ENCODE assay signal across 20 mouse cellular contexts in genomic region chr5:24380499-24380898, GRCm38 (mm10). TPM values are rescaled to one million over a fixed set of nuclear protein-coding genes. Genes with fewer than 3 reads are reported as not detected.
DNase-seq lines count a peak whose midpoint lies in the region; ATAC-seq and TF ChIP-seq lines count a peak whose summit lies in the region.
"Had no signal": no experiment of that assay in that cellular context is flagged by ENCODE, and none has a peak within 500 bp of the region (broad histone marks: within the 10 kb centered on the region; RNA-seq: fewer than 3 reads in every experiment).

No protein-coding gene starts in this region.

- WGBS in heart, embryonic 10.5 days: 88% methylated on average over 4 of the region's 4 CpGs
- 85% methylated on average over 4 of the region's 4 CpGs for WGBS in heart, embryonic 12.5 days

- no peak for TF ChIP-seq POLR2A in testis, adult 2 months (IDR thresholded peaks at IDR 0.05; ENCODE audit: control insufficient read depth, low read depth, low read length)

- ATAC-seq in heart, embryonic 12.5 days (ENCODE audit: insufficient number of reproducible peaks, low FRiP score): no peak
- ATAC-seq: activated CD4-positive, CD25-positive, alpha-beta regulatory T cell, adult 4 months; forebrain, embryonic 15.5 days; forebrain, postnatal 0 days; Patski had no signal

- TF ChIP-seq CTCF in testis, adult 2 months (IDR thresholded peaks at IDR 0.05; ENCODE audit: control insufficient read depth, insufficient read depth, insufficient replicate concordance, low read depth, low read length): no peak

- 0 out of 2 replicates have a peak overlapping the region, but pooled peaks have one; percentile 7 for H3K27ac ChIP-seq in heart, embryonic 10.5 days
- no peak overlapping the region for H3K27ac ChIP-seq in heart, embryonic 12.5 days (ENCODE audit: poor library complexity, severe bottlenecking)
- H3K27ac ChIP-seq in testis, adult 2 months (ENCODE audit: control insufficient read depth, insufficient read depth, low read depth, low read length): no peak overlapping the region
- H3K27ac ChIP-seq: embryonic facial prominence, embryonic 10.5 days; embryonic facial prominence, embryonic 12.5 days; forebrain, embryonic 12.5 days; forebrain, embryonic 15.5 days had no signal

- no peak for DNase-seq in heart, embryonic 10.5 days (ENCODE audit: low spot score)
- DNase-seq in testis, postnatal 14 days (ENCODE audit: low spot score): no peak
- no peak for DNase-seq in left cerebral cortex, postnatal 10 days (ENCODE audit: extremely low spot score in 1 of 2, low spot score in 2 of 2)
- DNase-seq: adrenal gland, adult 8-10 months; adrenal gland, postnatal 14 days; adrenal gland, postnatal 36 days; cerebellum, adult 11-12 months; cerebellum, adult 2 months; cerebellum, adult 9-10 months; cerebellum, postnatal 10 days; cerebellum, postnatal 25 days; forebrain, postnatal 0 days had no signal

- peaks cover 16% of the 10 kb centered on the region for H3K36me3 ChIP-seq in heart, embryonic 10.5 days
- H3K36me3 ChIP-seq in heart, embryonic 12.5 days: no peaks in the 10 kb centered on the region
- no peaks in the 10 kb centered on the region for H3K36me3 ChIP-seq in testis, adult 2 months (ENCODE audit: control insufficient read depth, insufficient read depth, low read length)
- H3K36me3 ChIP-seq: embryonic facial prominence, embryonic 10.5 days; embryonic facial prominence, embryonic 12.5 days; forebrain, embryonic 12.5 days; forebrain, embryonic 15.5 days had no signal

- intact Hi-C loops in left cerebral cortex, postnatal 10 days (cut with DNase I): no loop called here

- H3K9me3 ChIP-seq in heart, embryonic 10.5 days: no peaks in the 10 kb centered on the region
- H3K9me3 ChIP-seq in heart, embryonic 12.5 days (replicated peaks): no peaks in the 10 kb centered on the region
- H3K9me3 ChIP-seq: embryonic facial prominence, embryonic 10.5 days; embryonic facial prominence, embryonic 12.5 days; forebrain, embryonic 12.5 days; forebrain, embryonic 15.5 days had no signal

- no peak overlapping the region for H3K9ac ChIP-seq in heart, embryonic 12.5 days
- H3K9ac ChIP-seq: embryonic facial prominence, embryonic 12.5 days; forebrain, embryonic 12.5 days; forebrain, embryonic 15.5 days; forebrain, postnatal 0 days had no signal

- peaks cover 55% of the 10 kb centered on the region for H3K4me1 ChIP-seq in heart, embryonic 10.5 days
- peaks cover 53% of the 10 kb centered on the region for H3K4me1 ChIP-seq in heart, embryonic 12.5 days (replicated peaks)
- H3K4me1 ChIP-seq in testis, adult 2 months (ENCODE audit: control insufficient read depth, insufficient read depth, low read length): peaks cover 11% of the 10 kb centered on the region

- H3K4me2 ChIP-seq in heart, embryonic 12.5 days: no peak overlapping the region
- H3K4me2 ChIP-seq: embryonic facial prominence, embryonic 12.5 days; forebrain, embryonic 12.5 days; forebrain, embryonic 15.5 days had no signal

- no peak overlapping the region for H3K4me3 ChIP-seq in heart, embryonic 10.5 days
- no peak overlapping the region for H3K4me3 ChIP-seq in heart, embryonic 12.5 days
- H3K4me3 ChIP-seq in testis, adult 2 months (ENCODE audit: control insufficient read depth, low read depth, low read length): peak overlapping the region; percentile 44
- H3K4me3 ChIP-seq: embryonic facial prominence, embryonic 10.5 days; embryonic facial prominence, embryonic 12.5 days; forebrain, embryonic 12.5 days; forebrain, embryonic 15.5 days had no signal

- peaks cover 16% of the 10 kb centered on the region for H3K27me3 ChIP-seq in heart, embryonic 10.5 days (ENCODE audit: insufficient read depth, poor library complexity, severe bottlenecking)
- 0 out of 2 replicates have a peak, but pooled peaks cover 3% of the 10 kb centered on the region for H3K27me3 ChIP-seq in heart, embryonic 12.5 days (replicated peaks)
- H3K27me3 ChIP-seq in testis, adult 2 months (ENCODE audit: control insufficient read depth, insufficient read depth, low read length): no peaks in the 10 kb centered on the region
- H3K27me3 ChIP-seq: Patski had no signal

RNA-seq across cellular contexts. Expression of gene Atg9b, which starts 11.4 kb away (rescaled TPM):
- polyA plus RNA-seq in heart, embryonic 10.5 days (2016; fragmentation: Nextera tagmentation; extraction: Ambion mirVana): 1.2 and 2.3 TPM in 2 replicates
- polyA plus RNA-seq in heart, embryonic 12.5 days (2016; fragmentation: Nextera tagmentation; extraction: Ambion mirVana): 1.4 and 2.6 TPM in 2 replicates
- polyA plus RNA-seq in testis, adult 2 months (2012; rRNA removed): 1.1 and 1.3 TPM in 2 replicates
- 1 to 10 TPM; 3.9 to 4.7 TPM for total RNA-seq in left cerebral cortex, postnatal 10 days (2021)

RNA-seq across cellular contexts. Expression of gene Abcb8, which starts 13.0 kb away (rescaled TPM):
- 62.7 and 81.3 TPM in 2 replicates for polyA plus RNA-seq in heart, embryonic 10.5 days (2016; fragmentation: Nextera tagmentation; extraction: Ambion mirVana)
- 52.7 and 57.4 TPM in 2 replicates for polyA plus RNA-seq in heart, embryonic 12.5 days (2016; fragmentation: Nextera tagmentation; extraction: Ambion mirVana)
- 28.1 and 30.2 TPM in 2 replicates for polyA plus RNA-seq in testis, adult 2 months (2012; rRNA removed)
- total RNA-seq in left cerebral cortex, postnatal 10 days (2021): 10 to 100 TPM; 53.3 to 56.0 TPM

RNA-seq across cellular contexts. Expression of gene Nos3, which starts 15.9 kb away (rescaled TPM):
- 23.2 and 40.8 TPM in 2 replicates for polyA plus RNA-seq in heart, embryonic 10.5 days (2016; fragmentation: Nextera tagmentation; extraction: Ambion mirVana)
- 45.9 and 46.9 TPM in 2 replicates for polyA plus RNA-seq in heart, embryonic 12.5 days (2016; fragmentation: Nextera tagmentation; extraction: Ambion mirVana)
- 1.9 and 2.2 TPM in 2 replicates for polyA plus RNA-seq in testis, adult 2 months (2012; rRNA removed)
- 10 to 100 TPM in 1 of 2 experiments, 1 to 10 TPM in 1; 8.8 to 10.1 TPM for total RNA-seq in left cerebral cortex, postnatal 10 days (2021)

RNA-seq across cellular contexts. Expression of gene Kcnh2, which starts 29.1 kb away (rescaled TPM):
- polyA plus RNA-seq in heart, embryonic 10.5 days (2016; fragmentation: Nextera tagmentation; extraction: Ambion mirVana): 28.8 and 32.2 TPM in 2 replicates
- 38.2 and 40.5 TPM in 2 replicates for polyA plus RNA-seq in heart, embryonic 12.5 days (2016; fragmentation: Nextera tagmentation; extraction: Ambion mirVana)
- polyA plus RNA-seq in testis, adult 2 months (2012; rRNA removed): 23.6 and 26.2 TPM in 2 replicates
- total RNA-seq in left cerebral cortex, postnatal 10 days (2021): 10 to 100 TPM; 17.0 to 19.3 TPM

RNA-seq across cellular contexts. Expression of gene Asic3, which starts 32.7 kb away (rescaled TPM):
- polyA plus RNA-seq in heart, embryonic 10.5 days (2016; fragmentation: Nextera tagmentation; extraction: Ambion mirVana): 0.11 TPM in 1 of 2 replicates, not detected in the other
- polyA plus RNA-seq in heart, embryonic 12.5 days (2016; fragmentation: Nextera tagmentation; extraction: Ambion mirVana): 0.09 and 0.19 TPM in 2 replicates
- 1.1 and 1.7 TPM in 2 replicates for polyA plus RNA-seq in testis, adult 2 months (2012; rRNA removed)
- under 1 TPM in 1 of 2 experiments, not detected in 1; 0.19 TPM for total RNA-seq in left cerebral cortex, postnatal 10 days (2021)
- total RNA-seq: adrenal gland, postnatal 14 days; forebrain, postnatal 0 days had no signal
